Mouse (Mus musculus) monocyte, adult 5-6 weeks (primary cell): ENCODE results near the gene Cd2. TPM values are rescaled to one million over a fixed set of nuclear protein-coding genes. Genes with fewer than 3 reads are reported as not detected.

Experiments
- ATAC-seq: fragments of 153-309, 156-312 bp; replicated peaks from 2 replicates; pipeline ENCODE4 v1.8.0; 2017; ENCODE audit warnings: mild to moderate bottlenecking; ENCODE audit not compliant: low TSS enrichment, insufficient number of reproducible peaks, severe bottlenecking, poor library complexity, low FRiP score
- total RNA-seq: library from RNA; stranded (forward); fragments of 200-1000, 200-491, 200-594 nt; gene quantifications from 3 replicates; pipeline ENCODE4 v1.2.3, GENCODE M21; 2017

The Cd2 gene
- total RNA-seq, result 271 to 498 TPM (median 274 TPM) in 3 replicates

DNA sequence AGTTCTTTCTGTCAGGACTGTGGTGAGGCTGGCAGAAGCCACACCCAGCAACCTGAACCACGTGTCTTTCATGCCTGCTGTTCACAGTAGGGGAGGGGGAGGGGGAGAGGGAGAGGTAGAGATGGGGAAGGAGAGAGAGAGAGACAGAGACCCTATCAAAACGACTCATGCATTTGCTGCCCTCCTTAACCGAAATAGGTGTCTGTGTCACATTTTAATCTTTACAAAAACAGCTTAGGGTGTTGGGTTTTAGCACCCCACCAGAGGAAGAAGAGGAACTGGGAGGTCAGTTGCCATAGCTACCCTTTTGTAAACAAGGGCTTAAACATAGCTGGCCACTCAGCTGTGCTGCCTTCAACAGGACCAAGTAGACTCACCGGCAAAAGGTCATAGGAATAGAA lies at the start of gene Cd2:
Cd2 (minus strand) TSS at position 29 of the 401 bp plus-strand sequence.
- peak; percentile 50 for ATAC-seq

- no peak for ATAC-seq
Observed at GRCm38 (mm10) chr3:101328617-101329016, 40.9 kb upstream of the Cd2 start.

DNA sequence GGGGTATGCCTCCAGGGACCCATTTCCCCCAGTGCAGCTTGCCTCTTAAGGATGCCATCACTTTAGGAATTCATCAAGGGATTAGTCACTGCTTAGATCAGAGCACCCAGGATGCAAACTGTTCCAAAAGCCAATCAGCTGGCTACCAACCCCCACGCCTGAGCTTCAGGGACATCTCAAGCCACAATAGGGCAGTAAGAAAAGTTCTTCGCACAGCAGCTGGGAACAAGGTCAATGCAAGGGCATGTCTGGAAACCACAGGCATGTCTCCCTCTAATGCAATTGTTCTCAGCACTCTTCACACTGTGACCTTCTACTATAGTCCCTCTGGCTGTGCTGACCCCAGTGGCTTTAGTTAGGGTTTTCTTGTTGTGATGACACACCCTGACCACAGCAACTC lies 39.5 kb upstream of the Cd2 start:
- no peak for ATAC-seq

GRCm38 (mm10) chr3:101322437-101322836 lies 34.7 kb upstream of the Cd2 start:
- ATAC-seq, result no peak

GRCm38 (mm10) chr3:101320874-101321273 lies 33.1 kb upstream of the Cd2 start:
- ATAC-seq, result no peak

- ATAC-seq, result no peak
Observed at GRCm38 (mm10) chr3:101318516-101319170, 30.9 kb upstream of the Cd2 start.

GRCm38 (mm10) chr3:101318115-101318514 lies 30.4 kb upstream of the Cd2 start:
- ATAC-seq, result no peak

GRCm38 (mm10) chr3:101314954-101315353 lies 27.2 kb upstream of the Cd2 start:
- no peak for ATAC-seq

- 0 out of 2 replicates have a peak, but pooled peaks have one; percentile 15 for ATAC-seq
Observed at GRCm38 (mm10) chr3:101313266-101314051, 25.7 kb upstream of the Cd2 start.

- no peak for ATAC-seq
Observed at GRCm38 (mm10) chr3:101310977-101311376, 23.2 kb upstream of the Cd2 start.

DNA sequence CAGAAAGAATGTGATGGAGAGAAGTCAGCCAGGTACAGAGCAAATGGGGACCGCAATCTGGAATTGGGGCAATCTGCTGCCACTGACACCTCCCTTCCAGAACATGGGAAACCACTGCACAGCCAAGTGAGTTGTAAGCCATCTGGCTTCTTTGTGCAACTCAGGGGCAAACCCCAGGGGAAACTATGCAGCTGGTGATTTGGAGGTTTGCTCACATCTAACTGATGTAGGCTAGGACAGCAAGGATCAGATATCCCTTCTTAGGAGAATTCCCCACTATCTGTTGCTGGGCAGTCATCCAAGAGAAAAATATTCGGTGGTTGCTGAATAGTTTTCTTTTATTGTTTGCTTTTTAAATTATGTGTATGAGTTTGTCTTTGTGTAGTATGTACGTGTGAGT lies 21.9 kb upstream of the Cd2 start:
- no peak for ATAC-seq

DNA sequence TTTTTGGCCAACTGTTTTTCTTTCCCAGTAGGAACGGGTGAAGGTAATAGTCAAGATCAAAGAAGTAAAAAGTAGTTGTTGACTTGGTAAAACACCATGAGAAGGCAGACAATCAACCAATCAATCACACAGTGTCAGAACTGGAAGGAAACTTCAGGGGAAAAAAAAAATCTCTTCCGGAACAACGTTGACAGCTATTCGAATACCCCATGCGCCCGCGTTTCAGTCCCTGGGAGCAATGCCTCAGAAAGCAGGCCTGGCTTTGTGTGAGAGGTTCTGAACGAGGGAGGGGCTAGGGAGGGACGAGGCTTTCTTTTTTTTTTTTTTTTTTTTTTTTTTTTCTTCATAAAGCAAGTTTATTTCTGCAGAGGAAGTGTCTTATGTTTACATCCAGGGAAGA lies 18.4 kb upstream of the Cd2 start:
- no peak for ATAC-seq

DNA sequence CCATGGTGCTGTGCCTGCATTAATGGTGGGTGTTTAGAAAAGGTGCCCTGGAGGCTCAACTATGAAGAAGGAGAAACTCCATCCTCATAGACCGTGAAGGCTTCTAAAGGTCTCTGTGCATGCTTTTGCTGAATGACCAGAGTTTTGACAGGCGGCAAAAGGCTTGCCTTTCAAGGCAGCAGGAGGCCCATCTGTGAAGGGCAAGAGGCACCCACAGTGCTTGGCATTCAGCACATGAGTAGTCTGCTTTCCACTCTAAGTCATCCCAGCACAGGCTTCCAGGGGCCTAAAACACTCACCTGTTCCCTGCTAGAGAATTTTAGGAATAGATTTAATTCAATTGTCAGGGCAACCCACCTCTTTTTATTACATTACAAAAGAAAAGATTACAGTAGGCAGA lies 17.3 kb upstream of the Cd2 start:
- no peak for ATAC-seq

- ATAC-seq, result no peak; the same call in 1 of the 2 replicates
Observed at GRCm38 (mm10) chr3:101304156-101304555, 16.4 kb upstream of the Cd2 start.

DNA sequence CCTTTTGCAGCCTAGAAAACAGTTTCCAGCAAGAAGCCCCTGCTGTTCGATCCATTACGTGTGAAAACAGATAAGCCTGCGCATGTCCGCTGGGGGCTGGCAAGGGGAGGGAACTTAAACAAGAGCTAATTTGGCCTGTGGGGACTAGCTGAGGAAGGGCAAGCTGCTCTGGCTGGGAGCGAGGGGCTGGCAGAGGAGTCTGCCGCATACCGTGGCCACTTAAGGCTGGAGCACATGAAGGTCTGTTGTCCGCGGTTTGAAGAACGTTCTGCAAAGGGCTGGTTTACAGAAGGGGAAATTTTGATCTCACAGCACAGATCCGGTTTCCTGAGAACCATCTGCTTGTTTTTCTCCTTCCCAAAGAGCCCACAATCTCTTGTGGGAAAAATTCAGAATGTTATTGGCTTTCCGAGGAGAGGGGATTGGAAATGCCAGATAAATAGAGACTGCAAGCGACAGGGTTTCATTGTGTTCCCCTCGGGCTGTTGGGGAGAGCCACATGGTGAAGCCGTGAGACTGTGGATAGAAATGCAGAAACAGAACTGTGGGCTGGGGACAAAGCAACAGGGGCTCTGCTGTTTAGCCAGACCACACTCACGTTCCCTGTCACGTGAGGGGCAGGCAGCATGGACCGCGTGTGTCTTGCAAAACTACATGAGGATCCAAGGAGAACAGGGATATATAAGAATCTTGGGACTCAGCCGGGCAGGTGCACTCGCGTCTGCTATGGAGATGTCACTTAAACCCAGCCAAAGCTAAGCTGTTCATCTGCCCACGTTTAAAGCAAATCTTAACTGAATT lies 12.7 kb upstream of the Cd2 start:
- no peak for ATAC-seq

GRCm38 (mm10) chr3:101299591-101299990 lies 11.9 kb upstream of the Cd2 start:
- no peak for ATAC-seq

GRCm38 (mm10) chr3:101297221-101297620 lies 9.5 kb upstream of the Cd2 start:
- no peak for ATAC-seq

- no peak for ATAC-seq
Observed at GRCm38 (mm10) chr3:101295931-101296820, 8.4 kb upstream of the Cd2 start.
